Mouse (Mus musculus): ENCODE data around the gene Scap. TPM values are rescaled to one million over a fixed set of nuclear protein-coding genes. Genes with fewer than 3 reads are reported as not detected.

Scap gene
- polyA plus RNA-seq, 1 experiment, result 25.8 TPM

DNA sequence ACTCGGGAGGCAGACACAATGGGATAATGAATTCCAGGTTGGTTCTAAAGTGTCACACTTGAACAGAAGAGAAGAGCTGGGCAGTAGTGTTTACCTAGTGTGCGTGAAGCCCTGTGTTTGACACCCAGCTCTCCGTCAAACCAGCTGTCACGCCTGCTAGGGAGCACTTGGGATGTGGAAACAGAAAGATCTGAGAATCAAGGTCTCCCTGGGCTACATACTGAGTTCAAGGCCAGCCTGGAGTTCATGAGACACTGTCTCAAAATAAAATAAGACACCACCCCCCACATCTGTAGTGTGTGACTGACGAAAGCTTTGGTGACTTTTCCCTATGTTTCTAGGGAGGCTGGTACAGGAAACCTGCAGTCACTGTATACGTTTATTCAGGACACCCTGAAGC lies 17.7 kb upstream of the Scap start:
- no peak overlapping the region for H3K4me3 ChIP-seq (ENCODE audit: low read depth, low read length)
- TF ChIP-seq CTCF (IDR thresholded peaks at IDR 0.05; ENCODE audit: low read depth, low read length) (no peak), EP300 (IDR thresholded peaks at IDR 0.05; ENCODE audit: insufficient read depth, low read depth, low read length) (no peak)
- no peak overlapping the region for H3K9ac ChIP-seq (ENCODE audit: low read depth, poor library complexity, severe bottlenecking)
- H3K36me3 ChIP-seq (ENCODE audit: control insufficient read depth, insufficient read depth, low read length, poor library complexity, severe bottlenecking), result no peaks in the 10 kb centered on the region
- no peaks in the 10 kb centered on the region for H3K4me1 ChIP-seq (ENCODE audit: control insufficient read depth, insufficient read depth, low read length)
- H3K27ac ChIP-seq (ENCODE audit: insufficient read depth, low read length), result no peak overlapping the region
- H3K9me3 ChIP-seq (replicated peaks; ENCODE audit: control insufficient read depth, insufficient read depth, low read length, poor library complexity, severe bottlenecking), result no peaks in the 10 kb centered on the region
- no peaks in the 10 kb centered on the region for H3K27me3 ChIP-seq (ENCODE audit: control insufficient read depth, insufficient read depth, low read length, poor library complexity, severe bottlenecking)

GRCm38 (mm10) chr9:110315904-110316303 lies 17.2 kb upstream of the Scap start:
- Histone ChIP-seq H3K4me3 (ENCODE audit: low read depth, low read length) (no peak overlapping the region), H3K36me3 (ENCODE audit: control insufficient read depth, insufficient read depth, low read length, poor library complexity, severe bottlenecking) (no peaks in the 10 kb centered on the region), H3K27ac (ENCODE audit: insufficient read depth, low read length) (no peak overlapping the region), H3K9me3 (replicated peaks; ENCODE audit: control insufficient read depth, insufficient read depth, low read length, poor library complexity, severe bottlenecking) (no peaks in the 10 kb centered on the region), H3K27me3 (ENCODE audit: control insufficient read depth, insufficient read depth, low read length, poor library complexity, severe bottlenecking) (no peaks in the 10 kb centered on the region), H3K9ac (ENCODE audit: low read depth, poor library complexity, severe bottlenecking) (no peak overlapping the region), H3K4me1 (ENCODE audit: control insufficient read depth, insufficient read depth, low read length) (no peaks in the 10 kb centered on the region)
- TF ChIP-seq EP300 (IDR thresholded peaks at IDR 0.05; ENCODE audit: insufficient read depth, low read depth, low read length) (no peak), POLR2A (IDR thresholded peaks at IDR 0.05; ENCODE audit: insufficient read depth, low read length) (no peak), CTCF (IDR thresholded peaks at IDR 0.05; ENCODE audit: low read depth, low read length) (no peak)

- TF ChIP-seq CTCF (IDR thresholded peaks at IDR 0.05; ENCODE audit: low read depth, low read length), result no peak
- no peak for TF ChIP-seq EP300 (IDR thresholded peaks at IDR 0.05; ENCODE audit: insufficient read depth, low read depth, low read length)
- no peak for TF ChIP-seq POLR2A (IDR thresholded peaks at IDR 0.05; ENCODE audit: insufficient read depth, low read length)
- no peak overlapping the region for H3K27ac ChIP-seq (ENCODE audit: insufficient read depth, low read length)
- no peak overlapping the region for H3K9ac ChIP-seq (ENCODE audit: low read depth, poor library complexity, severe bottlenecking)
- H3K4me1 ChIP-seq (ENCODE audit: control insufficient read depth, insufficient read depth, low read length), result no peaks in the 10 kb centered on the region
- H3K4me3 ChIP-seq (ENCODE audit: low read depth, low read length), result no peak overlapping the region
- no peaks in the 10 kb centered on the region for H3K36me3 ChIP-seq (ENCODE audit: control insufficient read depth, insufficient read depth, low read length, poor library complexity, severe bottlenecking)
- H3K27me3 ChIP-seq (ENCODE audit: control insufficient read depth, insufficient read depth, low read length, poor library complexity, severe bottlenecking), result no peaks in the 10 kb centered on the region
- H3K9me3 ChIP-seq (replicated peaks; ENCODE audit: control insufficient read depth, insufficient read depth, low read length, poor library complexity, severe bottlenecking), result no peaks in the 10 kb centered on the region
Observed at GRCm38 (mm10) chr9:110316503-110316902, 16.6 kb upstream of the Scap start.

- TF ChIP-seq EP300 (IDR thresholded peaks at IDR 0.05; ENCODE audit: insufficient read depth, low read depth, low read length), result no peak
- TF ChIP-seq CTCF (IDR thresholded peaks at IDR 0.05; ENCODE audit: low read depth, low read length), result no peak
- no peak for TF ChIP-seq POLR2A (IDR thresholded peaks at IDR 0.05; ENCODE audit: insufficient read depth, low read length)
- Histone ChIP-seq H3K36me3 (ENCODE audit: control insufficient read depth, insufficient read depth, low read length, poor library complexity, severe bottlenecking) (no peaks in the 10 kb centered on the region), H3K9ac (ENCODE audit: low read depth, poor library complexity, severe bottlenecking) (no peak overlapping the region), H3K27me3 (ENCODE audit: control insufficient read depth, insufficient read depth, low read length, poor library complexity, severe bottlenecking) (no peaks in the 10 kb centered on the region; the same call in 1 of the 2 replicates), H3K9me3 (replicated peaks; ENCODE audit: control insufficient read depth, insufficient read depth, low read length, poor library complexity, severe bottlenecking) (no peaks in the 10 kb centered on the region), H3K4me1 (ENCODE audit: control insufficient read depth, insufficient read depth, low read length) (no peaks in the 10 kb centered on the region), H3K4me3 (ENCODE audit: low read depth, low read length) (no peak overlapping the region), H3K27ac (ENCODE audit: insufficient read depth, low read length) (no peak overlapping the region)
Observed at GRCm38 (mm10) chr9:110320769-110321168, 12.3 kb upstream of the Scap start.

DNA sequence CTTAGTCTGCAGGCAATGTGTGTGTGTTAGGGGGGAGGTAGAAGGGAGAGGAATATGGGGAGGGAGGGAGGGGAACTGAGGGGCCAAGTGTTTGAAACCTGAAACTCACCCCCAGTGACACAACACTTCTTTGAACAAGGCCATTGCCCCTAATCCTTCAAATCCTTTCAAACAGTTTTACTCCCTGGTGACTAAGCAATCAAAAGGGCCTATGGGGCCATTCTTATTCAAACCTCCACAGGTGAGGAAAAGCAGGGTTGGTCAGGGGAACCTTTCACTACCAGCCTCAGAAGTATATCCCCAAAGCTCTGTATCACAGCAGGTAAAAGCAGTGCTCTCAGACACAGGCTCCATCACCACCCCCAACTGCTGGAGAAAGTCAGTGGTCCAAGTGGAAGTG lies 10.1 kb upstream of the Scap start:
- Histone ChIP-seq H3K27me3 (ENCODE audit: control insufficient read depth, insufficient read depth, low read length, poor library complexity, severe bottlenecking) (no peaks in the 10 kb centered on the region; the same call in 1 of the 2 replicates), H3K27ac (ENCODE audit: insufficient read depth, low read length) (no peak overlapping the region), H3K9me3 (replicated peaks; ENCODE audit: control insufficient read depth, insufficient read depth, low read length, poor library complexity, severe bottlenecking) (no peaks in the 10 kb centered on the region), H3K9ac (ENCODE audit: low read depth, poor library complexity, severe bottlenecking) (no peak overlapping the region), H3K4me1 (ENCODE audit: control insufficient read depth, insufficient read depth, low read length) (no peaks in the 10 kb centered on the region), H3K4me3 (ENCODE audit: low read depth, low read length) (no peak overlapping the region), H3K36me3 (ENCODE audit: control insufficient read depth, insufficient read depth, low read length, poor library complexity, severe bottlenecking) (no peaks in the 10 kb centered on the region)
- no peak for TF ChIP-seq CTCF (IDR thresholded peaks at IDR 0.05; ENCODE audit: low read depth, low read length)
- no peak for TF ChIP-seq POLR2A (IDR thresholded peaks at IDR 0.05; ENCODE audit: insufficient read depth, low read length)
- TF ChIP-seq EP300 (IDR thresholded peaks at IDR 0.05; ENCODE audit: insufficient read depth, low read depth, low read length), result no peak

DNA sequence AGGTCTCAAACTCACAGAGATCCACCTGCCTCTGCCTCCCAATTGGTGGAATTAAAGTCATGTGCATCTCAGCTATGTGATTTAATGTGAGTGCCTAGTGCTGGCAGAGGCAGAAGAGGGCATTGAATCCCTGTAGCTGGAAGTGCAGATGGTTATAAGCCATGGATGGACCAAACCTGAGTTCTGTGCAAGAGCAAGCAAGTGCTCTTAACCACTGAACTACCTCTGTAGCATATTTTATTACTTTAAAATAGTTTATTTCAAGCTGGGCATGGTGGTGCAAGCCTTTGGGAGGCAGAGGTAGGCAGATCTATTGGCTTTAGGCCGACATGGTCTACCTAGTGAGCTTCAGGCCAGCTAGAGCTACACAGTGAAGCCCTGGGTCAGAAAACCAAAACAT lies 8.9 kb upstream of the Scap start:
- no peaks in the 10 kb centered on the region; the same call in 1 of the 2 replicates for H3K27me3 ChIP-seq (ENCODE audit: control insufficient read depth, insufficient read depth, low read length, poor library complexity, severe bottlenecking)
- no peaks in the 10 kb centered on the region for H3K9me3 ChIP-seq (replicated peaks; ENCODE audit: control insufficient read depth, insufficient read depth, low read length, poor library complexity, severe bottlenecking)
- no peak overlapping the region for H3K9ac ChIP-seq (ENCODE audit: low read depth, poor library complexity, severe bottlenecking)
- TF ChIP-seq POLR2A (IDR thresholded peaks at IDR 0.05; ENCODE audit: insufficient read depth, low read length) (no peak), CTCF (IDR thresholded peaks at IDR 0.05; ENCODE audit: low read depth, low read length) (no peak), EP300 (IDR thresholded peaks at IDR 0.05; ENCODE audit: insufficient read depth, low read depth, low read length) (no peak)
- H3K4me1 ChIP-seq (ENCODE audit: control insufficient read depth, insufficient read depth, low read length), result peaks cover 3% of the 10 kb centered on the region
- H3K4me3 ChIP-seq (ENCODE audit: low read depth, low read length), result no peak overlapping the region
- no peaks in the 10 kb centered on the region for H3K36me3 ChIP-seq (ENCODE audit: control insufficient read depth, insufficient read depth, low read length, poor library complexity, severe bottlenecking)
- no peak overlapping the region for H3K27ac ChIP-seq (ENCODE audit: insufficient read depth, low read length)
